Mouse (Mus musculus): ENCODE measurements around the gene Brpf3. TPM values are rescaled to one million over a fixed set of nuclear protein-coding genes. Genes with fewer than 3 reads are reported as not detected.

Brpf3 gene
- polyA plus RNA-seq, 1 experiment, result 45.6 TPM

- H3K4me3 ChIP-seq (ENCODE audit: insufficient read depth, low read length), result no peak overlapping the region
- H3K4me1 ChIP-seq (ENCODE audit: control insufficient read depth, insufficient read depth, low read length), result no peaks in the 10 kb centered on the region
- no peak for TF ChIP-seq POLR2A (IDR thresholded peaks at IDR 0.05; ENCODE audit: extremely low read depth, insufficient read depth, low read length)
- TF ChIP-seq CTCF (IDR thresholded peaks at IDR 0.05; ENCODE audit: extremely low read depth, insufficient read depth, low read length), result no peak
- no peak overlapping the region for H3K27ac ChIP-seq (ENCODE audit: insufficient read depth, low read length)
Observed at GRCm38 (mm10) chr17:28843665-28844064, 42.8 kb downstream of the Brpf3 start.

GRCm38 (mm10) chr17:28846974-28847617 is 46.2 kb downstream of the Brpf3 start:
- H3K4me3 ChIP-seq (ENCODE audit: insufficient read depth, low read length), result no peak overlapping the region
- no peak overlapping the region for H3K27ac ChIP-seq (ENCODE audit: insufficient read depth, low read length)
- no peaks in the 10 kb centered on the region for H3K4me1 ChIP-seq (ENCODE audit: control insufficient read depth, insufficient read depth, low read length)
- TF ChIP-seq POLR2A (IDR thresholded peaks at IDR 0.05; ENCODE audit: extremely low read depth, insufficient read depth, low read length), result no peak
- no peak for TF ChIP-seq CTCF (IDR thresholded peaks at IDR 0.05; ENCODE audit: extremely low read depth, insufficient read depth, low read length)

GRCm38 (mm10) chr17:28850511-28850910 is 49.6 kb downstream of the Brpf3 start:
- H3K4me1 ChIP-seq (ENCODE audit: control insufficient read depth, insufficient read depth, low read length), result no peaks in the 10 kb centered on the region

GRCm38 (mm10) chr17:28854377-28854776 is 53.5 kb downstream of the Brpf3 start:
- Histone ChIP-seq H3K27ac (ENCODE audit: insufficient read depth, low read length) (no peak overlapping the region), H3K4me3 (ENCODE audit: insufficient read depth, low read length) (no peak overlapping the region), H3K4me1 (ENCODE audit: control insufficient read depth, insufficient read depth, low read length) (no peaks in the 10 kb centered on the region)
- no peak for TF ChIP-seq CTCF (IDR thresholded peaks at IDR 0.05; ENCODE audit: extremely low read depth, insufficient read depth, low read length)
- TF ChIP-seq POLR2A (IDR thresholded peaks at IDR 0.05; ENCODE audit: extremely low read depth, insufficient read depth, low read length), result no peak

More at GRCm38 (mm10) chr17:28850511-28850910, 49.6 kb downstream of the Brpf3 start:
- TF ChIP-seq POLR2A (IDR thresholded peaks at IDR 0.05; ENCODE audit: extremely low read depth, insufficient read depth, low read length) (no peak), CTCF (IDR thresholded peaks at IDR 0.05; ENCODE audit: extremely low read depth, insufficient read depth, low read length) (no peak)
- no peak overlapping the region for H3K27ac ChIP-seq (ENCODE audit: insufficient read depth, low read length)
- H3K4me3 ChIP-seq (ENCODE audit: insufficient read depth, low read length), result no peak overlapping the region

GRCm38 (mm10) chr17:28855166-28855885 is 54.4 kb downstream of the Brpf3 start:
- peak; percentile 21; the same call in 1 of the 2 replicates for TF ChIP-seq CTCF (IDR thresholded peaks at IDR 0.05; ENCODE audit: extremely low read depth, insufficient read depth, low read length)
- TF ChIP-seq POLR2A (IDR thresholded peaks at IDR 0.05; ENCODE audit: extremely low read depth, insufficient read depth, low read length), result no peak
- H3K27ac ChIP-seq (ENCODE audit: insufficient read depth, low read length), result no peak overlapping the region
- H3K4me3 ChIP-seq (ENCODE audit: insufficient read depth, low read length), result no peak overlapping the region
- no peaks in the 10 kb centered on the region for H3K4me1 ChIP-seq (ENCODE audit: control insufficient read depth, insufficient read depth, low read length)

- Histone ChIP-seq H3K4me3 (ENCODE audit: insufficient read depth, low read length) (no peak overlapping the region), H3K27ac (ENCODE audit: insufficient read depth, low read length) (no peak overlapping the region), H3K4me1 (ENCODE audit: control insufficient read depth, insufficient read depth, low read length) (no peaks in the 10 kb centered on the region)
- no peak for TF ChIP-seq POLR2A (IDR thresholded peaks at IDR 0.05; ENCODE audit: extremely low read depth, insufficient read depth, low read length)
- no peak for TF ChIP-seq CTCF (IDR thresholded peaks at IDR 0.05; ENCODE audit: extremely low read depth, insufficient read depth, low read length)
Observed at GRCm38 (mm10) chr17:28856030-28856429, 55.1 kb downstream of the Brpf3 start.

- H3K4me3 ChIP-seq (ENCODE audit: insufficient read depth, low read length), result no peak within 1 kb of the TSS
- TF ChIP-seq POLR2A (IDR thresholded peaks at IDR 0.05; ENCODE audit: extremely low read depth, insufficient read depth, low read length), result no peak
- TF ChIP-seq CTCF (IDR thresholded peaks at IDR 0.05; ENCODE audit: extremely low read depth, insufficient read depth, low read length), result no peak
- H3K27ac ChIP-seq (ENCODE audit: insufficient read depth, low read length), result no peak within 1 kb of the TSS
- peaks cover 2% of the 10 kb centered on the region; the same call in 1 of the 2 replicates for H3K4me1 ChIP-seq (ENCODE audit: control insufficient read depth, insufficient read depth, low read length)
Observed at GRCm38 (mm10) chr17:28858205-28858604, 57.3 kb downstream of the Brpf3 start, which contains the start of gene Pnpla1. Gene Pnpla1 (plus strand): TSS chr17:28858411.

- no peak for TF ChIP-seq CTCF (IDR thresholded peaks at IDR 0.05; ENCODE audit: extremely low read depth, insufficient read depth, low read length)
- no peak for TF ChIP-seq POLR2A (IDR thresholded peaks at IDR 0.05; ENCODE audit: extremely low read depth, insufficient read depth, low read length)
- H3K4me1 ChIP-seq (ENCODE audit: control insufficient read depth, insufficient read depth, low read length), result peaks cover 4% of the 10 kb centered on the region; the same call in 1 of the 2 replicates
- H3K4me3 ChIP-seq (ENCODE audit: insufficient read depth, low read length), result no peak overlapping the region
- H3K27ac ChIP-seq (ENCODE audit: insufficient read depth, low read length), result no peak overlapping the region
Observed at GRCm38 (mm10) chr17:28863926-28864325, 63.0 kb downstream of the Brpf3 start.

GRCm38 (mm10) chr17:28864464-28864863 is 63.6 kb downstream of the Brpf3 start:
- Histone ChIP-seq H3K4me1 (ENCODE audit: control insufficient read depth, insufficient read depth, low read length) (peaks cover 7% of the 10 kb centered on the region; the same call in 1 of the 2 replicates), H3K4me3 (ENCODE audit: insufficient read depth, low read length) (no peak overlapping the region), H3K27ac (ENCODE audit: insufficient read depth, low read length) (no peak overlapping the region)
- no peak for TF ChIP-seq POLR2A (IDR thresholded peaks at IDR 0.05; ENCODE audit: extremely low read depth, insufficient read depth, low read length)
- no peak for TF ChIP-seq CTCF (IDR thresholded peaks at IDR 0.05; ENCODE audit: extremely low read depth, insufficient read depth, low read length)

All from cortical plate, adult 2 months (tissue).